8 mouse cellular contexts compared by ENCODE assay signal in the genomic region with DNA sequence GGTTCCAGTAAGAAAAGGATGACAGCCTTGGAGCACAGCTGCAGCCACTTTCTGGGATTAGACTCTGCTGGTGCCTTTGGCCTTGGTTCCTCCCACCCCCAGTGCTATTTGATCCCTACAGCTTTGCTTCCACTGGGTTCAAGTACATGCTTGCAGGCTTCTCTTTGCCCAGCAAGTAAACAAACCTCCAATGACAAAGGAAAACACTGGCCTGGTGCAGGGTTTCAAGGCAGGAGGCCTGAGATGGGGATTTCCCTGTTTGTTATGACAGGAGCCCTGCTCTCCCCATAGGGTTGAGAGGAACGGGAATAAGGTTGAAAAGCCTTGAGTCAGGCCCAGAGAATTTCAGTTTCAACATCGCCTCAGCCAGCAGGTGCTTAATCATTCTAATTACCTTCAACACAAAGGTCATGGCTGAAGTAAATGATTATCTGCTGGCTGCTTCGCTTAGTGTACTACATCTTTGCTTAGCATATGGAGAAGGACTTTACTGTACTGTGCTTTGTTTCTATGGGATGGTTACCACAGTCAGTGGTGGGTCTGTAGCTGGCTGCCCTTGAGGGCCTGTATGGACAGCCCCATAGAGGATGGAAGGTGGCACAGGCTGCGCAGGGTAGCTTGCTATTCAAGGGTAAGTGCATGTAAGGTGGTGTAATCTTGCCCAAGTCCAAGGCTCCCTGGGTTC.
DNase-seq lines count a peak whose midpoint lies in the region; ATAC-seq lines count a peak whose summit lies in the region.

No protein-coding gene starts in this region.

- H3K27ac ChIP-seq in forebrain, embryonic 13.5 days = no peak overlapping the region

- DNase-seq in lung, adult 18-20 months = peak; percentile 58 to 72
- DNase-seq in lung, postnatal 14 days = no peak
- peak; percentile 63 for DNase-seq in embryo, embryonic 11 days
- DNase-seq in kidney, adult 9 months = peak; percentile 76
- DNase-seq in ovary, postnatal 36 days (ENCODE audit: low spot score) = peak; percentile 56
- DNase-seq in gastrocnemius, adult 18-20 months (ENCODE audit: low spot score) = no peak

- no peaks in the 10 kb centered on the region for H3K36me3 ChIP-seq in forebrain, embryonic 13.5 days (ENCODE audit: poor library complexity, severe bottlenecking)

- H3K9me3 ChIP-seq in forebrain, embryonic 13.5 days (replicated peaks) = no peaks in the 10 kb centered on the region

- no peak overlapping the region for H3K9ac ChIP-seq in forebrain, embryonic 13.5 days

- H3K27me3 ChIP-seq in forebrain, embryonic 13.5 days = no peaks in the 10 kb centered on the region

- no peak for ATAC-seq in forebrain, embryonic 13.5 days
- no peak for ATAC-seq in erythroid progenitor cell, adult 5-6 weeks (replicated peaks; ENCODE audit: low FRiP score, poor library complexity, severe bottlenecking)

- H3K4me1 ChIP-seq in forebrain, embryonic 13.5 days = peaks cover 5% of the 10 kb centered on the region; the same call in 1 of the 2 replicates

- 30% methylated on average over 4 of the region's 4 CpGs for WGBS in forebrain, embryonic 13.5 days

- no peak overlapping the region for H3K4me2 ChIP-seq in forebrain, embryonic 13.5 days

- no peak overlapping the region for H3K4me3 ChIP-seq in forebrain, embryonic 13.5 days

Comparison
In these comparisons a context has a peak if more than half of its experiments do, and no peak if none do; other contexts are left out.
1. DNase-seq: peak in lung, adult 18-20 months (2 of 2), embryo, embryonic 11 days (single experiment), kidney, adult 9 months (single experiment) and ovary, postnatal 36 days (single experiment); none in lung, postnatal 14 days (single experiment) and gastrocnemius, adult 18-20 months (single experiment).